Mouse (Mus musculus) embryonic facial prominence, embryonic 15.5 days (tissue): Measurements from ENCODE around the gene Dapl1. TPM values are rescaled to one million over a fixed set of nuclear protein-coding genes. Genes with fewer than 3 reads are reported as not detected.

Experiments
- ATAC-seq: fragments of 200-750 bp; cut with Nextera tagmentation; 2 replicates; pipeline ENCODE4 v1.8.0; 2017; ENCODE audit warnings: low read depth, moderate TSS enrichment; ENCODE audit not compliant: insufficient number of reproducible peaks, low FRiP score, low TSS enrichment
- H3K27ac ChIP-seq: fragments of 300-500 bp; sonication (generic); replicated peaks from 2 replicates; pipeline ENCODE4 v1.5.1; 2015; ENCODE audit warnings: mild to moderate bottlenecking, inconsistent platforms
- H3K27me3 ChIP-seq: fragments of 300-500 bp; sonication (generic); 2 replicates; pipeline ENCODE4 v1.6.1; 2015; ENCODE audit warnings: inconsistent platforms
- H3K36me3 ChIP-seq: fragments of 300-500 bp; sonication (generic); 2 replicates; pipeline ENCODE4 v1.6.1; 2015; ENCODE audit warnings: mild to moderate bottlenecking, inconsistent platforms
- H3K4me1 ChIP-seq: fragments of 300-500 bp; sonication (generic); 2 replicates; pipeline ENCODE4 v1.6.1; 2015; ENCODE audit warnings: inconsistent platforms
- H3K4me2 ChIP-seq: fragments of 300-500 bp; sonication (generic); replicated peaks from 2 replicates; pipeline ENCODE4 v1.6.1; 2015; ENCODE audit warnings: mild to moderate bottlenecking, inconsistent platforms
- H3K4me3 ChIP-seq: fragments of 300-500 bp; sonication (generic); replicated peaks from 2 replicates; pipeline ENCODE4 v1.5.1; 2015; ENCODE audit warnings: mild to moderate bottlenecking, inconsistent platforms
- H3K9ac ChIP-seq: fragments of 300-500 bp; sonication (generic); 2 replicates; pipeline ENCODE4 v1.6.1; 2015; ENCODE audit warnings: inconsistent platforms
- H3K9me3 ChIP-seq: fragments of 300-500 bp; sonication (generic); replicated peaks from 2 replicates; pipeline ENCODE4 v1.6.1; 2016; ENCODE audit warnings: inconsistent platforms
- WGBS: fragments of 180-500 bp; shearing (Covaris S2); methylation state at CpG from one replicate; pipeline ENCODE4 v1.1.7; 2015; 5-methylcytosine and 5-hydroxymethylcytosine counted together
- polyA plus RNA-seq: library from polyadenylated mRNA; unstranded; fragments of >200 nt; fragmentation: Nextera tagmentation; extraction: Ambion mirVana; gene quantifications from 2 replicates; pipeline ENCODE4 v1.2.1, GENCODE M21; 2015

Dapl1 gene
- polyA plus RNA-seq, 1 experiment from 2014 or later, result 31.0 TPM

GRCm38 (mm10) chr2:59536958-59537357, 52.5 kb downstream of the Dapl1 start:
- H3K4me2 ChIP-seq, result no peak overlapping the region
- 91% methylated on average over 2 of the region's 2 CpGs for WGBS
- H3K9ac ChIP-seq, result no peak overlapping the region
- no peak overlapping the region for H3K4me3 ChIP-seq
- H3K36me3 ChIP-seq, result no peaks in the 10 kb centered on the region
- no peaks in the 10 kb centered on the region for H3K9me3 ChIP-seq
- no peak for ATAC-seq
- no peak overlapping the region for H3K27ac ChIP-seq
- no peaks in the 10 kb centered on the region for H3K27me3 ChIP-seq
- no peaks in the 10 kb centered on the region for H3K4me1 ChIP-seq

- Histone ChIP-seq H3K9ac (no peak overlapping the region), H3K4me2 (no peak overlapping the region), H3K27me3 (no peaks in the 10 kb centered on the region), H3K36me3 (no peaks in the 10 kb centered on the region), H3K4me3 (no peak overlapping the region), H3K4me1 (no peaks in the 10 kb centered on the region), H3K9me3 (no peaks in the 10 kb centered on the region), H3K27ac (no peak overlapping the region)
- ATAC-seq, result no peak
- WGBS, result 37% methylated on average over 7 of the region's 7 CpGs
Measured at GRCm38 (mm10) chr2:59538031-59538430, 53.6 kb downstream of the Dapl1 start.

DNA sequence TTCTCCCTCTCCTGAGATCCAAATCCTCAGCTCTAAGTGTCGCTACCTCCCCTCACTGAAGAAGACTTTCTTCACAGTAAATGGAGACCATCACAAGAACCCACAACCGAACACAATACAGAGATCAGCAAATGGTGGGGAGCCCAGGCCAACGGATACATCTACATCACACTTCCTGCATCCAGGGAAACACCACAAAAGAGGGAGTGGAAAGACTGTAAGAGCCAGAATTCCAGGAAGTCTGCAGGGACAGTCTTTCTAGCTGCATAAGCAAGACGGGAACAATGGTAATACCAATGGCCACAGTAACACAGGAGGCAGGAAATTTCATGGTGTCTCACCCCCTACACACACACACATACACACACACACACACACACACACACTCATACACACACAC, 55.3 kb downstream of the Dapl1 start:
- Histone ChIP-seq H3K4me2 (no peak overlapping the region), H3K9me3 (no peaks in the 10 kb centered on the region), H3K4me1 (no peaks in the 10 kb centered on the region), H3K9ac (no peak overlapping the region), H3K4me3 (no peak overlapping the region), H3K27me3 (no peaks in the 10 kb centered on the region), H3K27ac (no peak overlapping the region), H3K36me3 (no peaks in the 10 kb centered on the region)
- no peak for ATAC-seq
- 56% methylated on average over 4 of the region's 4 CpGs for WGBS

DNA sequence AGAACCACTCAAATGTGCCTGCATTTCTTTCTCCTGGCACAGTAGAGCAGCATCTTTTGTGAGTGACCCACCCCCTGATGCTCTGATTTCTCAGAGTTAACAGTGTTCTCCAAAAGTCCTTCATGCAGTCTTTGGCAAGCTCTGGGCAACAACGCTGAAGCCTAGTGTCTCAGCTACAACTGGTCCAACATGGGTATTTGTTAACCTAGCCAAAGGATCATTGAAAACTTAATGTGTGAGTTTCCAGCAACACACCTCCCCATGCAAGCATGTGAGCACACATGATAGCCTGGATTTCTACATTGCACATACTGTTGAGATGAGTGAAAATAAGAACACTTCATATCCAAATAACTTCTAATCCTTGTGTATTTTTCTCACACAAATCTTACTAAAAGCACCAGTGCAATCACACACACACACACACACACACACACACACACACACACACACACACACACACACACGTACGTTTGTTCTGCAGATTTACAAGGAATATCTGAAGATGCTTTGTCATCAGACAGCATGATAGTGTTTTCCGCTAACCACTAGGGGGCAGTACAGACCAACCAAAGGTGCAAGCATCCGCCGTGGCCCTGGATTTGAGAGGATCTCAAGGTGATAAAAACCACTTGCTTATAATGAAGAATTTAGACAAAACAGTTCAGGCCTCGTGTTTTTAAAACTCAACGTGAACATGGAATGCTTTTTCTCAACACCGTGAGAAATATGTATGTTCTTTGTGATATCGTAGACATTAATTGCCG, 56.9 kb downstream of the Dapl1 start:
- Histone ChIP-seq H3K9ac (no peak overlapping the region), H3K4me3 (no peak overlapping the region), H3K4me2 (no peak overlapping the region), H3K4me1 (no peaks in the 10 kb centered on the region), H3K36me3 (no peaks in the 10 kb centered on the region), H3K27me3 (no peaks in the 10 kb centered on the region), H3K9me3 (no peaks in the 10 kb centered on the region), H3K27ac (no peak overlapping the region)
- ATAC-seq, result no peak
- 18% methylated on average over 11 of the region's 11 CpGs for WGBS

GRCm38 (mm10) chr2:59543543-59544065, 59.2 kb downstream of the Dapl1 start:
- Histone ChIP-seq H3K9ac (no peak overlapping the region), H3K27me3 (no peaks in the 10 kb centered on the region), H3K4me2 (no peak overlapping the region), H3K9me3 (no peaks in the 10 kb centered on the region), H3K4me3 (no peak overlapping the region), H3K27ac (no peak overlapping the region), H3K4me1 (no peaks in the 10 kb centered on the region), H3K36me3 (no peaks in the 10 kb centered on the region)
- ATAC-seq, result no peak
- WGBS, result 61% methylated on average over 9 of the region's 9 CpGs

GRCm38 (mm10) chr2:59544237-59544909, 59.9 kb downstream of the Dapl1 start:
- Histone ChIP-seq H3K4me2 (no peak overlapping the region), H3K27me3 (no peaks in the 10 kb centered on the region), H3K27ac (no peak overlapping the region), H3K4me3 (no peak overlapping the region), H3K36me3 (no peaks in the 10 kb centered on the region), H3K4me1 (no peaks in the 10 kb centered on the region), H3K9me3 (no peaks in the 10 kb centered on the region), H3K9ac (no peak overlapping the region)
- no peak for ATAC-seq
- WGBS, result 33% methylated on average over 13 of the region's 13 CpGs

- Histone ChIP-seq H3K4me2 (no peak overlapping the region), H3K9me3 (no peaks in the 10 kb centered on the region), H3K9ac (no peak overlapping the region), H3K27ac (no peak overlapping the region), H3K4me3 (no peak overlapping the region), H3K27me3 (no peaks in the 10 kb centered on the region), H3K36me3 (no peaks in the 10 kb centered on the region), H3K4me1 (no peaks in the 10 kb centered on the region)
- ATAC-seq, result no peak
- WGBS, result 37% methylated on average over 7 of the region's 7 CpGs
Measured at GRCm38 (mm10) chr2:59545001-59545400, 60.5 kb downstream of the Dapl1 start.

DNA sequence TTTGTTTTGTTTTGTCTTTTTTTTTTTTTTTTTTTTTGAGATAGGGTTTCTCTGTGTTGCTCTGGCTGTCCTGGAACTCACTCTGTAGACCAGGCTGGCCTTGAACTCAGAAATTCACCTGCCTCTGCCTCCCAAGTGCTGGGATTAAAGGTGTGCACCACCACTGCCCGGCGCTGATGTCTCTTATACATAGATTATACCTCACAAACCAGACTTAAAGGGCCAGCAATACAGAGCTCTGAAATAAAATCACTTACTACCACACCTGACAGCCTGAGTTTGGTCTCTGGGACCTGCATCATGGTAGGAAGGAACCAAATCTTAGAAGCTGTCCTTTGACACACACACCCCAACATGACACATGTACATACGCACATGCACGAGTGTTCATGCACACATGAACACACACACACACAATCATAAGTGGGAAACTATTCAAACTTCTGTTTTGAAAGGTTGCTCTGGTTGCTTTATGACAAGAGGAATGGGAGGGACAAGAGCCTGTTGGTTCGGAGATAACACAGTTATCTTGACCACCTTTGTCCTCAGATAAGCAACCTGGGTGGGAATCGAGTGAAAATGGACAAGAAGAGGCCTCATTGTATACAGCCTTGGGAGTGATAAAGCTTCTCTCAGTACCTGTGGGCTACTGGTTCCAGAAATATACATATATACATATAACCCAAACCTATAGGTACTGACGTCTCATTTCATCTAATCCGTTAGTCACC, 63.1 kb downstream of the Dapl1 start:
- H3K4me3 ChIP-seq, result no peak overlapping the region
- no peaks in the 10 kb centered on the region for H3K4me1 ChIP-seq
- H3K9me3 ChIP-seq, result no peaks in the 10 kb centered on the region
- H3K27ac ChIP-seq, result no peak overlapping the region
- H3K36me3 ChIP-seq, result no peaks in the 10 kb centered on the region
- WGBS, result 91% methylated on average over 8 of the region's 8 CpGs
- H3K4me2 ChIP-seq, result no peak overlapping the region
- H3K27me3 ChIP-seq, result no peaks in the 10 kb centered on the region
- no peak overlapping the region for H3K9ac ChIP-seq
- ATAC-seq, result no peak

DNA sequence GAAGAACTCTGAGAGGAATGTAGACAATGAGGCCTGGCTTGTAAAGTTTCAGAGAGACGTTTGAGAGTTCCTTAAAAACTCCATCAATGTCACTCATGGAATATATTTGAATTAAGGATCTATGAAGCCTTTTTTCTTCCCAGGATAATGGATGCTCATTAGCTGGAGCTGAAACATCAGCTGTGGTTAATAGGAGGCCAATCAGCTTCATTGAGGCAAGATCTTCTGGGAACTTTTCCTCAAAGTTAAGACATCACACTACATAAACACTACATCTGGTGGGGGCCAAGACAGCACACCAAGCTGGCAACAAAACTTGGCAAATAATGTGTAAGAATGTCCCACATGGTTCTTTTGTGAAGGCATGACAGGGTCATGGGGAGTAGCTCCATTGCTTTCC, 68.3 kb downstream of the Dapl1 start:
- H3K9ac ChIP-seq, result no peak overlapping the region
- 31% methylated on average over 1 of the region's 1 CpGs for WGBS

DNA sequence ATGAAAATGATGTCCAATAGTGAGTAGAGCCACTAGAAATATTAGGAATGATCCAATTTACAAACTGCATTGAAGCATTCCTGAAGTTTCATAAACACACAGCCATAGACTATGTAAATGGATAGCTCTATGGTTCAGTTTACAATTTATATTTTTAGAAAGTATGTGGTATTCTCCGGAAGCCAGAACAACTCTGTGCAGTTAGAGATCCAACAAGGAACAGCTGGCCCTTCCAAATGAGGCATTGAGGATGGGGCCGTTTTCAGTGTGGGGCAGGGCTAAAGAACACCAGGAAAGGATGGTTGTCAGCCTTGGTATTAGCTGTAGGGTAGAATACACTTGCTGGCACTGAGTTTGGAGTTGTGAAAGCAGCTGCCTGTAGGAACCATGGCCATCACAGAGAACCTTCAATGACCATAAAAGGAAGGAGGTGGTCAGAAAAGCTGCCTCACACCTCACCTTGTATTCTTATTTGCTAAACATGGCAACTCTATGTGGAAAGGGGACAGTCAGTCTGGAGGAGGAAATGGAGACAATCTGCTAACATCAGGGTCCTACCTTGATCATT, 70.0 kb downstream of the Dapl1 start:
- Histone ChIP-seq H3K4me3 (no peak overlapping the region), H3K9ac (no peak overlapping the region), H3K27ac (no peak overlapping the region), H3K4me2 (no peak overlapping the region), H3K36me3 (no peaks in the 10 kb centered on the region), H3K27me3 (no peaks in the 10 kb centered on the region), H3K4me1 (peaks cover 4% of the 10 kb centered on the region; the same call in 1 of the 2 replicates), H3K9me3 (no peaks in the 10 kb centered on the region)
- ATAC-seq, result no peak
- 37% methylated on average over 2 of the region's 2 CpGs for WGBS

More for the DNA sequence above, 68.3 kb downstream of the Dapl1 start:
- H3K27ac ChIP-seq, result no peak overlapping the region
- no peaks in the 10 kb centered on the region for H3K36me3 ChIP-seq
- no peak for ATAC-seq
- no peak overlapping the region for H3K4me2 ChIP-seq
- H3K9me3 ChIP-seq, result no peaks in the 10 kb centered on the region
- H3K27me3 ChIP-seq, result no peaks in the 10 kb centered on the region
- peaks cover 4% of the 10 kb centered on the region; the same call in 1 of the 2 replicates for H3K4me1 ChIP-seq
- no peak overlapping the region for H3K4me3 ChIP-seq
